Mouse (Mus musculus): ENCODE results near the gene Ino80.

Gene Ino80

GRCm38 (mm10) chr2:119350555-119351486 lies 126.7 kb downstream of the Ino80 start, which contains the start of gene Chac1:
Gene Chac1, plus strand, starts transcription at chr2:119351229.
- peak; percentile 41 to 46 for DNase-seq

GRCm38 (mm10) chr2:119344537-119345138 lies 132.8 kb downstream of the Ino80 start:
- no peak for DNase-seq

- DNase-seq: peak; percentile 78 to 82
Measured at GRCm38 (mm10) chr2:119337425-119338265, 139.8 kb downstream of the Ino80 start.

- no peak for DNase-seq
Measured at GRCm38 (mm10) chr2:119336470-119336869, 141.0 kb downstream of the Ino80 start.

- DNase-seq: no peak
Measured at GRCm38 (mm10) chr2:119336002-119336401, 141.5 kb downstream of the Ino80 start.

- DNase-seq: no peak
Measured at GRCm38 (mm10) chr2:119335535-119335934, 142.0 kb downstream of the Ino80 start.

- DNase-seq: no peak
Measured at GRCm38 (mm10) chr2:119334964-119335525, 142.4 kb downstream of the Ino80 start.

- DNase-seq: no peak
Measured at GRCm38 (mm10) chr2:119334135-119334534, 143.4 kb downstream of the Ino80 start.

GRCm38 (mm10) chr2:119332177-119332661 lies 145.3 kb downstream of the Ino80 start:
- DNase-seq: no peak

GRCm38 (mm10) chr2:119330795-119331194 lies 146.7 kb downstream of the Ino80 start:
- DNase-seq: no peak

- no peak for DNase-seq
Measured at GRCm38 (mm10) chr2:119329123-119329817, 148.2 kb downstream of the Ino80 start.

GRCm38 (mm10) chr2:119328546-119328945 lies 148.9 kb downstream of the Ino80 start:
- no peak for DNase-seq

- DNase-seq: no peak
Measured at GRCm38 (mm10) chr2:119327942-119328526, 149.5 kb downstream of the Ino80 start.

- DNase-seq: peak in 1 of 2 experiments; percentile 34
Measured at GRCm38 (mm10) chr2:119327102-119327480, 150.4 kb downstream of the Ino80 start.

GRCm38 (mm10) chr2:119326161-119327101 lies 151.1 kb downstream of the Ino80 start:
- DNase-seq: no peak

GRCm38 (mm10) chr2:119325568-119326143 lies 151.8 kb downstream of the Ino80 start, which contains the start of gene Dll4:
Gene Dll4, plus strand, starts transcription at chr2:119325784.
- DNase-seq: no peak

- DNase-seq: no peak
Measured at GRCm38 (mm10) chr2:119324576-119325318, 152.7 kb downstream of the Ino80 start.

- no peak for DNase-seq
Measured at GRCm38 (mm10) chr2:119323866-119324575, 153.5 kb downstream of the Ino80 start.

All from thymus, adult 18-20 months (tissue).